Mouse (Mus musculus): ENCODE measurements around the gene Olfr133. TPM values are rescaled to one million over a fixed set of nuclear protein-coding genes. Genes with fewer than 3 reads are reported as not detected.
"Not testable (repeated sequence)": the region's sequence is repeated elsewhere in the genome, so short reads cannot be mapped to it uniquely, and the experiment has no call there.

The Olfr133 gene
- not detected in 2 replicates for total RNA-seq (2021)
- long read RNA-seq, experiment 1, result 0 reads
- long read RNA-seq, experiment 2, result 0 reads

DNA sequence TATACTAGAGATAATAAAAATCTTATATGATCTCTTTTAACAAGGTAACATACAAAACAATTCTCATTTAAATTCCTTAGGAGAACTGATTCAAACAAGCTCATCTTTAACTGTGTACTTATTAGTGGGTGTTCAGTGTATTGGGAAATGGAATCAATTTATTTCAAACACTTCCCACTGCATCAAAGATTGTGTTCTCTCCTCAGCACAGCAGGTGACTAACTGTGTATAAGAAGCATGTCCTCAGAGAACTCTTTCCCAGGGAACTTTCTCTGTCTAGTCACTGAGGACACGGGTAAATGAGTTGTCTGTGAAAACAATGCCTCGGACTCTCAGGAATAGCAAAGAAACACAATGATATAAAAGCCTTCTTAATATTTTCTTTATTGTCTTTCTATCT, at the start of gene Olfr133:
Gene Olfr133, plus strand, starts transcription at position 301 of the 400 bp plus-strand sequence.
- no peak for DNase-seq

DNA sequence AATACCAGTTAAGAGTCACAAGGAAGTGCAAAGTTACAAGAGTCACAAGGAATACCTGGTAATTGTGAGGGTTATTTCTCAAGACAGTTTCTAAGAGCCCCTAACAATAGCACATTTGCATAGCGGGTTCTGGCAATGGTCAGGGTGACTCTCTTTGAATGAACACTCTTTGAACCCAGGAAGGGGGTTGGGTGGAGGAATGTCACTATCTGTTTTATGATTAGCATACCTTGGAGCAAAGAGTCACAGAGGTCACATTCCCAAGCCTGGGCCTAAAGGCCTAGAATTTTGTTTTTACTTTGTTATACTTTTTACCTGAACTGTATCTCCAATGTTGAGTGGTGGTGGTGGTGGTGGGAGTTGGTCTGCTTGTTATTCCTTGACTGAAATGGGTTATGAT, 20.9 kb upstream of the Olfr133 start:
- not testable (repeated sequence) for DNase-seq

DNA sequence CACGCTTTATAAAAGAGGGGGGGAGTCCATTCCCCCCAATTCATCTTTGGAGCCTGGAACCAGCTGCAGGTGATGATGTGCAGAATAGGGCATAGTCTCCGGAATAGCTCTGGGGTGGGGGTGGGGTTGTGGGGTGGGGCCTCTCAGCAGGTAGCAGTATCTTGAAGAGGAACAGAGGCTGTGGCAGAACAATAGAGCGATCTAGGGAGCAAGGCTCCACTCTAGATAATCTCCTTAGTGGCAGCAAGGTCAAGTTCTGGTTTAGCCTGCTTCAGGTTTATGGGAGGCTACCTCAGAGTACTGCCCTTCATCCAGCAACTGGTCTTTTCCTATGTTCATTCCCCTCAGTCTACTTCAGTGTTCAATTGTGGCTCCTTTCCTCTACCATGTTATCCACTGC, 19.7 kb upstream of the Olfr133 start:
- not testable (repeated sequence) for DNase-seq

DNA sequence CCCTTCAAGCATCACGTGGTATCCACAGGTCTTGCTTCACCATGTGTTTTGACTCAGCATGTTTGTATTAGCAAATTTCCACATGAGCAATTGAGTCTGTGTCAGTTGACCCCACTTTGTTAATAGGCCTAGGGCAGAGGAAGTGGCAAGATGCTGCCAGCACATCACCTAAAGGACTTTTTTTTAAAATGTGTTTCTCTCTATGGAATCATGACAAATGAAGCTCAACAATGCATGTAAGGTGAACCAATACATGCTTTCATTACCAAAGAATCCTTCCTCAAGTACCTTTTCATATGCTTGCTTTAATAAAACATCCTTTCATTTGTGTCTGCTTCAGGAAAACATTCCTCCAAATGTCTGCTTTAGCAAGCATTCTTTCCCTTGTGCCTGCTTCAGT, 10.7 kb upstream of the Olfr133 start, which contains the start of gene Olfr132:
Gene Olfr132, minus strand, starts transcription at position 101 of the 400 bp plus-strand sequence.
- DNase-seq, result no peak

DNA sequence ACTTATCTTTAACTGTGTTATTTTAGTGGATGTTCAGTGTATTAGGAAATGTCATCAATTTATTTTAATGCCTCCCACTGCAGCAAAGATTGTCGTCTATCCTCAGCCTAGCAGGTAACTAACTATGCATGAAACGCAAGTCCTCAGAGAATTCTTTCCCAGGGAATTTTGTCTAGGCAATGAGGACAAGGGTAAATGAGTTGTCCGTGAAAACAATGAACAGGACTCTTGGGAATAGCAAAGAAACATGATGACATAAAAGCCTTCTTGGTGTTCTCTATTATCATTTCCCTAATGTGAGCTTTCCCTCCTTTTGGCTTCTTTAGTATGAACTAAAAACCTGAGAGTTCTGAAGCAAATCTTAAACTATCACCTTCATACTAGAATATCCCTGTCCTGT, 26.0 kb downstream of the Olfr133 start, which contains the start of gene Olfr134:
Gene Olfr134, plus strand, starts transcription at position 301 of the 400 bp plus-strand sequence.
- no peak for DNase-seq

Other genes with a start within 250 kb of the Olfr133 start
- gene Olfr127, start 244.8 kb upstream of the Olfr133 start, total RNA-seq (2021), result not detected in 2 replicates
- not detected in 2 replicates for gene Olfr128, start 224.7 kb upstream of the Olfr133 start, total RNA-seq (2021)
- gene Olfr761, start 192.2 kb upstream of the Olfr133 start, total RNA-seq (2021), result not detected in 2 replicates
- gene Olfr129, start 85.2 kb upstream of the Olfr133 start, total RNA-seq (2021), result not detected in 2 replicates
- gene Olfr130, start 81.4 kb upstream of the Olfr133 start, total RNA-seq (2021), result not detected in 2 replicates
- not detected in 2 replicates for gene Olfr131, start 56.6 kb upstream of the Olfr133 start, total RNA-seq (2021)
- gene Olfr132, start 10.8 kb upstream of the Olfr133 start, total RNA-seq (2021), result not detected in 2 replicates
- gene Olfr134, start 26.1 kb downstream of the Olfr133 start, total RNA-seq (2021), result not detected in 2 replicates
- not detected in 2 replicates for gene Olfr135, start 59.1 kb downstream of the Olfr133 start, total RNA-seq (2021)
- gene Olfr138, start 115.8 kb downstream of the Olfr133 start, total RNA-seq (2021), result not detected in 2 replicates
- not detected in 2 replicates for gene Olfr137, start 162.3 kb downstream of the Olfr133 start, total RNA-seq (2021)
- gene Olfr136, start 184.6 kb downstream of the Olfr133 start, total RNA-seq (2021), result not detected in 2 replicates

Measured in adrenal gland, postnatal 14 days (tissue).